Mouse (Mus musculus) thymus, postnatal 10 days (tissue): ENCODE data around the gene Syvn1.
A peak's percentile ranks its signal among the peaks of the same experiment; 100 is the strongest.
"Not testable (repeated sequence)": the region's sequence is repeated elsewhere in the genome, so short reads cannot be mapped to it uniquely, and the experiment has no call there.

Source experiments
- DNase-seq, 2 experiments: peaks; one replicate each; pipeline ENCODE4 v3.0.0; 2021; ENCODE audit warnings: low spot score in 2 of 2

The Syvn1 gene

GRCm38 (mm10) chr19:6040002-6040401, 6.4 kb upstream of the Syvn1 start:
- no peak for DNase-seq

- no peak for DNase-seq
Measured at GRCm38 (mm10) chr19:6042293-6042692, 4.1 kb upstream of the Syvn1 start.

- not testable (repeated sequence) for DNase-seq
Measured at GRCm38 (mm10) chr19:6044102-6044501, 2.3 kb upstream of the Syvn1 start.

GRCm38 (mm10) chr19:6045366-6046293, 746 bp upstream of the Syvn1 start:
- no peak for DNase-seq

GRCm38 (mm10) chr19:6047154-6047898, 950 bp downstream of the Syvn1 start:
- peak in 1 of 2 experiments; percentile 33 for DNase-seq

- DNase-seq = no peak
Measured at GRCm38 (mm10) chr19:6047899-6048166, 1.5 kb downstream of the Syvn1 start.

GRCm38 (mm10) chr19:6048681-6049410, 2.5 kb downstream of the Syvn1 start:
- no peak for DNase-seq

- no peak for DNase-seq
Measured at GRCm38 (mm10) chr19:6052516-6052915, 6.1 kb downstream of the Syvn1 start.

- DNase-seq = no peak
Measured at GRCm38 (mm10) chr19:6054296-6054695, 7.9 kb downstream of the Syvn1 start.

GRCm38 (mm10) chr19:6056696-6057095, 10.3 kb downstream of the Syvn1 start:
- DNase-seq = no peak

- DNase-seq = peak; percentile 98 to 99
Measured at GRCm38 (mm10) chr19:6057313-6058096, 11.1 kb downstream of the Syvn1 start, which contains the start of the genes Mrpl49 and Fau. TSS of gene Mrpl49 (minus strand) at chr19:6057785. TSS of gene Fau (plus strand) at chr19:6057844.

- no peak for DNase-seq
Measured at GRCm38 (mm10) chr19:6058513-6058912, 12.1 kb downstream of the Syvn1 start.

GRCm38 (mm10) chr19:6058966-6059365, 12.6 kb downstream of the Syvn1 start:
- DNase-seq = no peak

- peak; percentile 91 to 92 for DNase-seq
Measured at GRCm38 (mm10) chr19:6061021-6061533, 14.7 kb downstream of the Syvn1 start, which contains the start of gene Znhit2. TSS of gene Znhit2 (plus strand) at chr19:6061192.

- peak; percentile 63 to 67 for DNase-seq
Measured at GRCm38 (mm10) chr19:6061641-6062302, 15.4 kb downstream of the Syvn1 start.

- DNase-seq = no peak
Measured at GRCm38 (mm10) chr19:6062418-6062817, 16.0 kb downstream of the Syvn1 start.

GRCm38 (mm10) chr19:6063081-6063480, 16.7 kb downstream of the Syvn1 start:
- DNase-seq = no peak

GRCm38 (mm10) chr19:6066571-6066970, 20.2 kb downstream of the Syvn1 start:
- DNase-seq = no peak

- DNase-seq = peak; percentile 76 to 89
Measured at GRCm38 (mm10) chr19:6067011-6067723, 20.8 kb downstream of the Syvn1 start.
